ENCODE assay signal across 34 mouse cellular contexts in genomic region chr16:27530634-27531033, GRCm38 (mm10).
"Had no signal": no experiment of that assay in that cellular context is flagged by ENCODE, and none has a peak within 500 bp of the region (broad histone marks: within the 10 kb centered on the region; RNA-seq: fewer than 3 reads in every experiment).

No protein-coding gene starts in this region.

- H3K4me3 ChIP-seq: heart, embryonic 12.5 days; heart, embryonic 13.5 days; heart, embryonic 15.5 days; hindbrain, embryonic 10.5 days; hindbrain, embryonic 12.5 days; hindbrain, embryonic 13.5 days; hindbrain, embryonic 15.5 days; intestine, embryonic 15.5 days; kidney, embryonic 15.5 days; layer of hippocampus, adult 2 months; left cerebral cortex, adult 2 months had no signal

- H3K36me3 ChIP-seq: heart, embryonic 12.5 days; heart, embryonic 13.5 days; heart, embryonic 15.5 days; hindbrain, embryonic 10.5 days; hindbrain, embryonic 12.5 days; hindbrain, embryonic 13.5 days; hindbrain, embryonic 15.5 days; intestine, embryonic 15.5 days; kidney, embryonic 15.5 days had no signal

- H3K9ac ChIP-seq: heart, embryonic 12.5 days; heart, embryonic 13.5 days; heart, embryonic 15.5 days; hindbrain, embryonic 12.5 days; hindbrain, embryonic 13.5 days; hindbrain, embryonic 14.5 days; hindbrain, embryonic 15.5 days; intestine, embryonic 15.5 days; kidney, embryonic 15.5 days had no signal

- H3K27me3 ChIP-seq: heart, embryonic 12.5 days; heart, embryonic 13.5 days; heart, embryonic 15.5 days; hindbrain, embryonic 12.5 days; hindbrain, embryonic 13.5 days; hindbrain, embryonic 15.5 days; intestine, embryonic 15.5 days; kidney, embryonic 15.5 days had no signal

- H3K4me2 ChIP-seq: heart, embryonic 12.5 days; heart, embryonic 13.5 days; heart, embryonic 15.5 days; hindbrain, embryonic 12.5 days; hindbrain, embryonic 13.5 days; hindbrain, embryonic 14.5 days; hindbrain, embryonic 15.5 days; intestine, embryonic 15.5 days; kidney, embryonic 15.5 days had no signal

- H3K9me3 ChIP-seq: heart, embryonic 12.5 days; heart, embryonic 13.5 days; heart, embryonic 15.5 days; hindbrain, embryonic 10.5 days; hindbrain, embryonic 12.5 days; hindbrain, embryonic 13.5 days; hindbrain, embryonic 15.5 days; intestine, embryonic 15.5 days; kidney, embryonic 15.5 days had no signal

- ATAC-seq: hindbrain, embryonic 16.5 days; hindbrain, postnatal 0 days; inflammation-experienced regulatory T-cells, adult 6 months; intestine, embryonic 15.5 days; intestine, embryonic 16.5 days; intestine, postnatal 0 days had no signal

- H3K27ac ChIP-seq: heart, embryonic 13.5 days; heart, embryonic 15.5 days; hindbrain, embryonic 10.5 days; hindbrain, embryonic 12.5 days; hindbrain, embryonic 13.5 days; hindbrain, embryonic 14.5 days; hindbrain, embryonic 15.5 days; hindbrain, postnatal 0 days; intestine, embryonic 15.5 days; kidney, embryonic 15.5 days; kidney, postnatal 0 days; layer of hippocampus, adult 2 months; left cerebral cortex, adult 2 months had no signal

- DNase-seq: heart, postnatal 10 days; heart, postnatal 14 days; heart, postnatal 36 days; heart, postnatal 4 days; kidney, adult 11 months; kidney, adult 18-20 months; kidney, adult 2 months; kidney, adult 8-10 months; kidney, adult 9 months; kidney, postnatal 10 days; kidney, postnatal 14 days; kidney, postnatal 25 days; kidney, postnatal 36 days; kidney, postnatal 4 days; layer of hippocampus, adult 9-11 months; layer of hippocampus, postnatal 36 days had no signal

- H3K4me1 ChIP-seq: heart, embryonic 12.5 days; heart, embryonic 13.5 days; heart, embryonic 15.5 days; hindbrain, embryonic 10.5 days; hindbrain, embryonic 12.5 days; hindbrain, embryonic 13.5 days; hindbrain, embryonic 15.5 days; intestine, embryonic 15.5 days; kidney, embryonic 15.5 days had no signal
